Mouse (Mus musculus) lung, embryonic 14.5 days (tissue): Measurements from ENCODE around the gene Cfap36. TPM values are rescaled to one million over a fixed set of nuclear protein-coding genes. Genes with fewer than 3 reads are reported as not detected.
A peak's percentile ranks its signal among the peaks of the same experiment; 100 is the strongest.

Experiments used
- ATAC-seq: fragments of 200-750 bp; cut with Nextera tagmentation; 2 replicates; pipeline ENCODE4 v1.8.0; 2017; ENCODE audit warnings: mild to moderate bottlenecking, moderate TSS enrichment, moderate library complexity; ENCODE audit not compliant: insufficient read depth
- DNase-seq: peaks from one replicate; pipeline ENCODE4 v3.0.0-alpha.2; 2015
- H3K27ac ChIP-seq: fragments of 300-500 bp; sonication (generic); 2 replicates; pipeline ENCODE4 v1.5.1; 2014; ENCODE audit warnings: low read depth, mild to moderate bottlenecking, moderate library complexity
- H3K27me3 ChIP-seq: fragments of 300-500 bp; sonication (generic); 2 replicates; pipeline ENCODE4 v1.6.1; 2014; ENCODE audit warnings: low read length, control low read depth; ENCODE audit not compliant: insufficient read depth
- H3K36me3 ChIP-seq: fragments of 300-500 bp; sonication (generic); 2 replicates; pipeline ENCODE4 v1.6.1; 2014; ENCODE audit warnings: control low read depth; ENCODE audit not compliant: insufficient read depth
- H3K4me1 ChIP-seq: fragments of 300-500 bp; sonication (generic); 2 replicates; pipeline ENCODE4 v1.6.1; 2014; ENCODE audit warnings: antibody characterized with exemption, control low read depth; ENCODE audit not compliant: insufficient read depth
- H3K4me2 ChIP-seq: fragments of 300-500 bp; sonication (generic); 2 replicates; pipeline ENCODE4 v1.6.1; 2014; ENCODE audit warnings: mild to moderate bottlenecking
- H3K4me3 ChIP-seq: fragments of 300-500 bp; sonication (generic); 2 replicates; pipeline ENCODE4 v1.5.1; 2014; ENCODE audit warnings: low read depth, low read length
- H3K9ac ChIP-seq: fragments of 300-500 bp; sonication (generic); 2 replicates; pipeline ENCODE4 v1.6.1; 2014
- H3K9me3 ChIP-seq: fragments of 300-500 bp; sonication (generic); 2 replicates; pipeline ENCODE4 v1.6.1; 2016; ENCODE audit warnings: low read depth, low read length, control low read depth
- CTCF ChIP-seq: IDR thresholded peaks from 2 replicates; pipeline ENCODE4 v1.5.1; 2016; ENCODE audit warnings: antibody characterized with exemption, low read depth
- WGBS: fragments of 180-500 bp; shearing (Covaris S2); extraction: QIAGEN DNeasy Blood & Tissue Kit; methylation state at CpG from one replicate; pipeline ENCODE4 v1.1.7; 2014; 5-methylcytosine and 5-hydroxymethylcytosine counted together
- polyA plus RNA-seq: library from polyadenylated mRNA; unstranded; fragments of >200 nt; fragmentation: Nextera tagmentation; extraction: Ambion mirVana; gene quantifications from 2 replicates; pipeline ENCODE4 v1.2.1, GENCODE M21; 2014

Gene Cfap36
- polyA plus RNA-seq, 1 experiment from 2014 or later: 58.7 TPM

GRCm38 (mm10) chr11:29247725-29248124 lies 516 bp upstream of the Cfap36 start:
- Histone ChIP-seq H3K9me3 (no peaks in the 10 kb centered on the region), H3K4me3 (peak overlapping the region; percentile 59), H3K4me1 (peaks cover 7% of the 10 kb centered on the region; the same call in 1 of the 2 replicates), H3K27me3 (no peaks in the 10 kb centered on the region), H3K4me2 (peak overlapping the region; percentile 84), H3K36me3 (peaks cover 8% of the 10 kb centered on the region), H3K27ac (no peak overlapping the region), H3K9ac (no peak overlapping the region)
- DNase-seq: no peak
- peak; percentile 19; the same call in 1 of the 2 replicates for ATAC-seq
- 100% methylated on average over 1 of the region's 1 CpGs for WGBS
- TF ChIP-seq CTCF: no peak

GRCm38 (mm10) chr11:29245988-29246387 lies 1.2 kb downstream of the Cfap36 start:
- Histone ChIP-seq H3K4me2 (peak overlapping the region; percentile 84), H3K27ac (no peak overlapping the region), H3K9me3 (no peaks in the 10 kb centered on the region), H3K9ac (peak overlapping the region; percentile 56), H3K4me3 (peak overlapping the region; percentile 59), H3K27me3 (no peaks in the 10 kb centered on the region), H3K36me3 (peaks cover 20% of the 10 kb centered on the region), H3K4me1 (peaks cover 7% of the 10 kb centered on the region; the same call in 1 of the 2 replicates)
- peak; percentile 21 for DNase-seq
- TF ChIP-seq CTCF: no peak
- WGBS: 45% methylated on average over 4 of the region's 4 CpGs
- no peak for ATAC-seq

GRCm38 (mm10) chr11:29241961-29242360 lies 5.2 kb downstream of the Cfap36 start:
- no peaks in the 10 kb centered on the region for H3K9me3 ChIP-seq
- no peaks in the 10 kb centered on the region for H3K27me3 ChIP-seq
- TF ChIP-seq CTCF: no peak
- no peak overlapping the region for H3K9ac ChIP-seq
- no peak overlapping the region for H3K27ac ChIP-seq
- H3K4me1 ChIP-seq: peaks cover 7% of the 10 kb centered on the region; the same call in 1 of the 2 replicates
- peaks cover 20% of the 10 kb centered on the region for H3K36me3 ChIP-seq
- ATAC-seq: no peak
- H3K4me2 ChIP-seq: no peak overlapping the region
- DNase-seq: no peak
- WGBS: 77% methylated on average over 4 of the region's 4 CpGs
- H3K4me3 ChIP-seq: no peak overlapping the region

- ATAC-seq (no peak), DNase-seq (no peak)
- Histone ChIP-seq H3K27me3 (no peaks in the 10 kb centered on the region), H3K9me3 (no peaks in the 10 kb centered on the region), H3K9ac (no peak overlapping the region), H3K4me1 (no peaks in the 10 kb centered on the region), H3K4me2 (no peak overlapping the region), H3K27ac (no peak overlapping the region), H3K4me3 (no peak overlapping the region), H3K36me3 (peaks cover 17% of the 10 kb centered on the region)
- 93% methylated on average over 1 of the region's 1 CpGs for WGBS
- TF ChIP-seq CTCF: no peak
Measured at GRCm38 (mm10) chr11:29239353-29239752, 7.9 kb downstream of the Cfap36 start.

DNA sequence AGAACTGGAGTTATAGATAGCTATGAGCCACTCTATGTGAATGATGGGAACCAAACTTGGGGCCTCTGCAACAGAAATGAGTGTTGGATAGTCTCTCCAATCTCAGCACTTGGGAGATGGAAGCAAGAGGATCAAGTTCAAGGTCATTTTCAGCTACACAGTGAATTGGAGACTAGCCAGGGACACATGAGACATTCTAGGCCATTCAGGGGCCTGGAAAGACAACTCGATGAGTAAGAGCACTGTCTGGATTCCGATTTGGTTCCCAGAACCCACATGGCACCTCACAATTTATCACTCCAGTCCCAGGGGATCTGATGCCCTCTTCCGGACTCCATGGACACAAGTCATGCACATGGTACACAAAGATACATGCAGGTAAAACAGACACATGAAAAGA lies 8.7 kb downstream of the Cfap36 start:
- no peaks in the 10 kb centered on the region for H3K4me1 ChIP-seq
- no peak for TF ChIP-seq CTCF
- DNase-seq: no peak
- H3K4me3 ChIP-seq: no peak overlapping the region
- no peaks in the 10 kb centered on the region for H3K9me3 ChIP-seq
- no peak overlapping the region for H3K4me2 ChIP-seq
- 89% methylated on average over 3 of the region's 3 CpGs for WGBS
- ATAC-seq: no peak
- peaks cover 18% of the 10 kb centered on the region for H3K36me3 ChIP-seq
- H3K27me3 ChIP-seq: no peaks in the 10 kb centered on the region
- H3K9ac ChIP-seq: no peak overlapping the region
- no peak overlapping the region for H3K27ac ChIP-seq

- H3K9ac ChIP-seq: no peak overlapping the region
- H3K9me3 ChIP-seq: no peaks in the 10 kb centered on the region
- DNase-seq (no peak), ATAC-seq (no peak)
- H3K4me3 ChIP-seq: no peak overlapping the region
- no peaks in the 10 kb centered on the region for H3K27me3 ChIP-seq
- H3K36me3 ChIP-seq: peaks cover 19% of the 10 kb centered on the region
- H3K27ac ChIP-seq: no peak overlapping the region
- H3K4me2 ChIP-seq: no peak overlapping the region
- no peak for TF ChIP-seq CTCF
- H3K4me1 ChIP-seq: no peaks in the 10 kb centered on the region
Measured at GRCm38 (mm10) chr11:29238047-29238446, 9.2 kb downstream of the Cfap36 start.

DNA sequence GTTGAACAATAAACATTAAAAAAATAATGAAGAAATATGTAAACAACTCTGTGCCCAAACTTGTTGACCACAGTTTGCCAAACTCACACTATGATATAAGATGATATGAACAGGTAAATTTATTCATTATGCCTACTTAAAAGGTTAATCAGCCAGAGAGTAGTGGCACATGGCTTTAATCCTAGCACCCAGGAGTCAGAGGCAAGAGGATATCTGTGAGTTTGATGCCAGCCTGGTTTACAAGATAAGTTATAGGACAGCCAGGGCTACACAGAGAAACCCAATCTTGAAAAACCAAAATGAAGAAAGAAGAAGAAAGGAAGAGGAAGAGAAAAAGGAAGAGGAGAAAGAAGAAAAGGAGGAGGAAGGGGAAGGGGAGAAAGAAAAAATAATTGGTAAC lies 9.8 kb downstream of the Cfap36 start:
- no peak for ATAC-seq
- no peak for TF ChIP-seq CTCF
- Histone ChIP-seq H3K4me1 (no peaks in the 10 kb centered on the region), H3K27ac (no peak overlapping the region), H3K9me3 (no peaks in the 10 kb centered on the region), H3K4me3 (no peak overlapping the region), H3K9ac (no peak overlapping the region), H3K27me3 (no peaks in the 10 kb centered on the region), H3K36me3 (peaks cover 12% of the 10 kb centered on the region), H3K4me2 (no peak overlapping the region)
- DNase-seq: no peak

DNA sequence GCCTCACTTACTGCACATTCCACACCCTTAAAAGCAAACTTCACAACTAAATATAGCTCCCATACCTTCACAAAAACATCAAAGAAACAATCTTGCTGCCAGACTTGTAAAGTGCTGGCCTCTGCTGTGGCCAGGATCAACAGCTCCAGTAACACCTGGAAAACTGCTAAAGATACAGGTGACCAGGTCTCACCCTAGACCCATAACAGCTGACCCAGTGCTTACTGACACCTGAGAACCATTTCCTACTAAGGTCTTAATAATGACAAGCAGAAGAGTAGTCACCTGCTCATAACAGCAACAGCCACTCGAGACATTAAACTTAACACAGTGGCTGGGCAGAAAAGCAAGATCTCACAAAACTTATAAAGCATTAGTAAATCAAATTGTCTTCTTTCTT lies 13.6 kb downstream of the Cfap36 start:
- Histone ChIP-seq H3K4me2 (no peak overlapping the region), H3K27me3 (no peaks in the 10 kb centered on the region), H3K27ac (no peak overlapping the region), H3K36me3 (peaks cover 18% of the 10 kb centered on the region), H3K4me3 (no peak overlapping the region), H3K9ac (no peak overlapping the region), H3K9me3 (no peaks in the 10 kb centered on the region), H3K4me1 (no peaks in the 10 kb centered on the region)
- DNase-seq (no peak), ATAC-seq (no peak)
- 58% methylated on average over 1 of the region's 1 CpGs for WGBS
- TF ChIP-seq CTCF: no peak
